Mouse (Mus musculus) MEL (cell line): ENCODE results near the gene Fkbp10. TPM values are rescaled to one million over a fixed set of nuclear protein-coding genes. Genes with fewer than 3 reads are reported as not detected.

Experiments
- DNase-seq: peaks from one replicate; pipeline ENCODE4 v3.0.0; 2011; ENCODE audit warnings: low read depth, low spot score
- H3K27ac ChIP-seq: 2 replicates; pipeline ENCODE4 v1.5.1; 2012; ENCODE audit warnings: low read depth, mild to moderate bottlenecking, control low read depth, low read length, moderate library complexity; ENCODE audit not compliant: control insufficient read depth
- H3K27me3 ChIP-seq, 2 experiments: fragments of 150-350 bp in 1 of 2; sonication (generic) in 1 of 2; 2 replicates each; pipeline ENCODE4 v1.6.1; 2012; ENCODE audit warnings: low read length in 2 of 2, mild to moderate bottlenecking in 2 of 2, improper control_type of control experiment in 1 of 2, moderate library complexity in 1 of 2; ENCODE audit not compliant: insufficient read depth in 2 of 2, control insufficient read depth in 1 of 2
- H3K36me3 ChIP-seq, 2 experiments: 2 replicates each; pipeline ENCODE4 v1.6.1; 2012 to 2014; ENCODE audit warnings: low read length in 2 of 2, improper control_type of control experiment in 1 of 2, inconsistent platforms in 1 of 2, mild to moderate bottlenecking in 1 of 2; ENCODE audit not compliant: insufficient read depth in 2 of 2, control insufficient read depth in 1 of 2
- H3K4me1 ChIP-seq, 2 experiments: fragments of 150-350 bp in 1 of 2; sonication (generic) in 1 of 2; 2 replicates each; pipeline ENCODE4 v1.6.1; 2012; ENCODE audit warnings: low read length in 2 of 2, improper control_type of control experiment in 1 of 2, mild to moderate bottlenecking in 1 of 2; ENCODE audit not compliant: insufficient read depth in 2 of 2, control insufficient read depth in 1 of 2
- H3K4me3 ChIP-seq, 2 experiments: fragments of 150-350 bp in 1 of 2; sonication (generic) in 1 of 2; 2 replicates each; pipeline ENCODE4 v1.5.1; 2012; ENCODE audit warnings: low read depth in 2 of 2, low read length in 2 of 2, mild to moderate bottlenecking in 2 of 2, moderate library complexity in 2 of 2, control low read depth in 1 of 2, improper control_type of control experiment in 1 of 2; ENCODE audit not compliant: control insufficient read depth in 1 of 2, insufficient read depth in 1 of 2
- H3K79me2 ChIP-seq: 2 replicates; pipeline ENCODE4 v1.6.1; 2012; ENCODE audit warnings: mild to moderate bottlenecking, low read length, moderate library complexity; ENCODE audit not compliant: control insufficient read depth, poor library complexity, insufficient read depth
- H3K9ac ChIP-seq: 2 replicates; pipeline ENCODE4 v1.6.1; 2012; ENCODE audit warnings: low read depth, mild to moderate bottlenecking, control low read depth, low read length, moderate library complexity; ENCODE audit not compliant: control insufficient read depth, poor library complexity, severe bottlenecking
- H3K9me3 ChIP-seq: fragments of 150-350 bp; sonication (generic); replicated peaks from 2 replicates; pipeline ENCODE4 v1.6.1; 2012; ENCODE audit warnings: mild to moderate bottlenecking, low read length, improper control_type of control experiment, moderate library complexity; ENCODE audit not compliant: insufficient read depth
- BHLHE40 ChIP-seq: IDR thresholded peaks from 2 replicates; pipeline ENCODE4 v1.6.1; 2012; ENCODE audit warnings: low read depth, mild to moderate bottlenecking, inconsistent platforms, low read length, improper control_type of control experiment, borderline replicate concordance
- CHD1 ChIP-seq: IDR thresholded peaks from 2 replicates; pipeline ENCODE4 v1.6.1; 2012; ENCODE audit warnings: low read depth, mild to moderate bottlenecking, inconsistent platforms, low read length, improper control_type of control experiment
- CHD2 ChIP-seq: IDR thresholded peaks from 2 replicates; pipeline ENCODE4 v1.6.1; 2011; ENCODE audit warnings: low read length, improper control_type of control experiment
- CTCF ChIP-seq, 3 experiments: IDR thresholded peaks in 2 of 3; conservative IDR thresholded peaks in 1 of 3; 2 replicates each; pipeline ENCODE4 v1.5.1; 2011 to 2012; ENCODE audit warnings: low read length in 3 of 3, low read depth in 2 of 3, mild to moderate bottlenecking in 2 of 3, improper control_type of control experiment in 1 of 3, inconsistent platforms in 1 of 3, mixed read lengths in 1 of 3, moderate library complexity in 1 of 3; ENCODE audit not compliant: control insufficient read depth in 1 of 3, insufficient read depth in 1 of 3, poor library complexity in 1 of 3, severe bottlenecking in 1 of 3
- E2F4 ChIP-seq: IDR thresholded peaks from 2 replicates; pipeline ENCODE4 v1.6.1; 2011; ENCODE audit warnings: low read depth, low read length, improper control_type of control experiment, borderline replicate concordance
- EP300 ChIP-seq, 2 experiments: IDR thresholded peaks; 2 replicates each; pipeline ENCODE4 v1.6.1; 2011; ENCODE audit warnings: improper control_type of control experiment in 2 of 2, low read length in 2 of 2, low read depth in 1 of 2, mild to moderate bottlenecking in 1 of 2
- GABPA ChIP-seq: IDR thresholded peaks from 2 replicates; pipeline ENCODE4 v1.6.1; 2012; ENCODE audit warnings: low read depth, mild to moderate bottlenecking, inconsistent platforms, low read length, improper control_type of control experiment, moderate library complexity
- GATA1 ChIP-seq: IDR thresholded peaks from 2 replicates; pipeline ENCODE4 v1.6.1; 2011; ENCODE audit warnings: low read depth, low read length, improper control_type of control experiment
- HCFC1 ChIP-seq: IDR thresholded peaks from 2 replicates; pipeline ENCODE4 v1.6.1; 2012; ENCODE audit warnings: low read depth, mild to moderate bottlenecking, inconsistent platforms, low read length, improper control_type of control experiment, moderate library complexity
- KAT2A ChIP-seq: conservative IDR thresholded peaks from 2 replicates; pipeline ENCODE4 v1.6.1; 2012; ENCODE audit warnings: low read depth, low read length, improper control_type of control experiment, inconsistent platforms
- MAFK ChIP-seq: IDR thresholded peaks from 2 replicates; pipeline ENCODE4 v1.6.1; 2011; ENCODE audit warnings: low read depth, mild to moderate bottlenecking, low read length, improper control_type of control experiment, borderline replicate concordance
- MAX ChIP-seq: IDR thresholded peaks from 2 replicates; pipeline ENCODE4 v1.6.1; 2011; ENCODE audit warnings: low read length, improper control_type of control experiment
- MAZ ChIP-seq: IDR thresholded peaks from 2 replicates; pipeline ENCODE4 v1.6.1; 2012; ENCODE audit warnings: low read depth, mild to moderate bottlenecking, inconsistent platforms, low read length, improper control_type of control experiment
- MXI1 ChIP-seq: IDR thresholded peaks from 2 replicates; pipeline ENCODE4 v1.6.1; 2011; ENCODE audit warnings: mild to moderate bottlenecking, low read depth, low read length, improper control_type of control experiment
- POLR2AphosphoS2 ChIP-seq: IDR thresholded peaks from 2 replicates; pipeline ENCODE4 v1.6.1; 2011; ENCODE audit warnings: low read length, improper control_type of control experiment
- POLR2AphosphoS5 ChIP-seq: IDR thresholded peaks from 2 replicates; pipeline ENCODE4 v1.6.1; 2012; ENCODE audit warnings: low read depth, borderline replicate concordance, mild to moderate bottlenecking, inconsistent platforms, low read length, moderate library complexity, mixed read lengths
- RAD21 ChIP-seq: IDR thresholded peaks from 2 replicates; pipeline ENCODE4 v1.6.1; 2011; ENCODE audit warnings: mild to moderate bottlenecking, low read depth, low read length, improper control_type of control experiment
- RCOR1 ChIP-seq: IDR thresholded peaks from 2 replicates; pipeline ENCODE4 v1.6.1; 2012; ENCODE audit warnings: low read depth, mild to moderate bottlenecking, inconsistent platforms, low read length, improper control_type of control experiment
- SIN3A ChIP-seq: IDR thresholded peaks from 2 replicates; pipeline ENCODE4 v1.6.1; 2012; ENCODE audit warnings: low read length, improper control_type of control experiment, inconsistent platforms
- TAL1 ChIP-seq: IDR thresholded peaks from 2 replicates; pipeline ENCODE4 v1.6.1; 2012; ENCODE audit warnings: mild to moderate bottlenecking, inconsistent platforms, low read length, moderate library complexity, mixed read lengths
- TBP ChIP-seq: IDR thresholded peaks from 2 replicates; pipeline ENCODE4 v1.8.0; 2011; ENCODE audit warnings: low read depth, low read length, improper control_type of control experiment
- USF2 ChIP-seq, 2 experiments: IDR thresholded peaks; 2 replicates each; pipeline ENCODE4 v1.6.1; 2011 to 2012; ENCODE audit warnings: improper control_type of control experiment in 2 of 2, low read length in 2 of 2, borderline replicate concordance in 1 of 2, inconsistent platforms in 1 of 2, low read depth in 1 of 2, mild to moderate bottlenecking in 1 of 2; ENCODE audit not compliant: insufficient read depth in 1 of 2
- ZKSCAN1 ChIP-seq: IDR thresholded peaks from 2 replicates; pipeline ENCODE4 v1.6.1; 2012; ENCODE audit warnings: low read depth, mild to moderate bottlenecking, inconsistent platforms, low read length, improper control_type of control experiment, moderate library complexity
- ZMIZ1 ChIP-seq: IDR thresholded peaks from 2 replicates; pipeline ENCODE4 v1.6.1; 2012; ENCODE audit warnings: low read depth, mild to moderate bottlenecking, inconsistent platforms, low read length, improper control_type of control experiment, moderate library complexity
- ZNF384 ChIP-seq: IDR thresholded peaks from 2 replicates; pipeline ENCODE4 v1.6.1; 2012; ENCODE audit warnings: low read depth, mild to moderate bottlenecking, inconsistent platforms, low read length, improper control_type of control experiment
- polyA plus RNA-seq, 2 experiments: library from polyadenylated mRNA; stranded (reverse) in 1 of 2; unstranded in 1 of 2; fragments of >175 nt in 1 of 2; fragments of >200 nt in 1 of 2; gene quantifications; 2 replicates each; pipeline versions ENCODE4 v1.2.1 to v1.2.4; 2012; ENCODE audit warnings: low replicate concordance in 2 of 2, low read depth in 1 of 2; ENCODE audit not compliant: insufficient read length in 2 of 2, insufficient read depth in 1 of 2, missing spikeins in 1 of 2
- total RNA-seq: library from RNA; depleted of rRNA; stranded (reverse); fragments of 300-350 nt; gene quantifications from 2 replicates; pipeline ENCODE4 v1.2.3, GENCODE M21; 2012

Gene Fkbp10
- total and polyA plus RNA-seq, 3 experiments: 0.19 to 0.28 TPM; not detected in 1

- Histone ChIP-seq H3K36me3 (peaks cover 0 to 11% of the 10 kb centered on the region in 2 experiments; a peak in 2 of 4 replicates), H3K4me1 (peaks cover 11 to 19% of the 10 kb centered on the region in 2 experiments), H3K9me3 (no peaks in the 10 kb centered on the region), H3K27ac (no peak overlapping the region), H3K4me3 (no peak overlapping the region), H3K79me2 (no peaks in the 10 kb centered on the region), H3K27me3 (no peaks in the 10 kb centered on the region), H3K9ac (no peak overlapping the region)
- DNase-seq: no peak
- no peak for TF ChIP-seq RAD21
- TF ChIP-seq GATA1: no peak
- no peak for TF ChIP-seq E2F4
- TF ChIP-seq BHLHE40: no peak
- TF ChIP-seq CHD1: no peak
- TF ChIP-seq RCOR1: no peak
- TF ChIP-seq CHD2: no peak
- TF ChIP-seq MAZ: no peak
- no peak for TF ChIP-seq EP300 (IDR thresholded peaks at IDR 0.05; ENCODE audit: low read depth in 1 of 2, low read length in 2 of 2)
- no peak for TF ChIP-seq TAL1
- TF ChIP-seq ZKSCAN1: no peak
- no peak for TF ChIP-seq HCFC1
- no peak for TF ChIP-seq USF2 (IDR thresholded peaks at IDR 0.05; ENCODE audit: borderline replicate concordance in 1 of 2, insufficient read depth in 1 of 2, low read depth in 1 of 2, low read length in 2 of 2)
- no peak for TF ChIP-seq ZMIZ1
- no peak for TF ChIP-seq TBP
- TF ChIP-seq KAT2A: no peak
- TF ChIP-seq MAFK: no peak
- no peak for TF ChIP-seq MAX
- no peak for TF ChIP-seq MXI1
Measured at GRCm38 (mm10) chr11:100406273-100406672, 9.2 kb upstream of the Fkbp10 start.

- Histone ChIP-seq H3K79me2 (no peaks in the 10 kb centered on the region), H3K4me3 (no peak overlapping the region), H3K9me3 (no peaks in the 10 kb centered on the region), H3K36me3 (peaks cover 0 to 4% of the 10 kb centered on the region in 2 experiments; a peak in 1 of 4 replicates), H3K9ac (no peak overlapping the region), H3K27ac (no peak overlapping the region), H3K27me3 (no peaks in the 10 kb centered on the region; a peak in 1 of 4 replicates), H3K4me1 (peaks cover 4 to 10% of the 10 kb centered on the region in 2 experiments; a peak in 3 of 4 replicates)
- DNase-seq: no peak
- TF ChIP-seq SIN3A: no peak
- TF ChIP-seq CHD2: no peak
- no peak for TF ChIP-seq MAX
- TF ChIP-seq CHD1: no peak
- no peak for TF ChIP-seq TAL1
- no peak for TF ChIP-seq HCFC1
- no peak for TF ChIP-seq RCOR1
- TF ChIP-seq MAFK: no peak
- TF ChIP-seq KAT2A: no peak
- no peak for TF ChIP-seq POLR2AphosphoS2
- no peak for TF ChIP-seq BHLHE40
- no peak for TF ChIP-seq CTCF (IDR thresholded peaks at IDR 0.05 in 2 of 3, conservative IDR thresholded peaks at IDR 0.05 in 1 of 3; ENCODE audit: control insufficient read depth in 1 of 3, insufficient read depth in 1 of 3, low read depth in 2 of 3, low read length in 3 of 3, poor library complexity in 1 of 3, severe bottlenecking in 1 of 3)
- no peak for TF ChIP-seq USF2 (IDR thresholded peaks at IDR 0.05; ENCODE audit: borderline replicate concordance in 1 of 2, insufficient read depth in 1 of 2, low read depth in 1 of 2, low read length in 2 of 2)
- TF ChIP-seq ZNF384: no peak
- no peak for TF ChIP-seq POLR2AphosphoS5
- no peak for TF ChIP-seq MXI1
- TF ChIP-seq GABPA: no peak
Measured at GRCm38 (mm10) chr11:100406995-100407705, 8.3 kb upstream of the Fkbp10 start.
